Mouse (Mus musculus) liver, adult 2 months (tissue): ENCODE data around the gene Col12a1. TPM values are rescaled to one million over a fixed set of nuclear protein-coding genes. Genes with fewer than 3 reads are reported as not detected.

ENCODE experiments used
- DNase-seq: peaks from one replicate; pipeline ENCODE4 v3.0.0-alpha.2; 2011; ENCODE audit warnings: low read depth, low spot score; ENCODE audit errors: extremely low read depth
- H3K27ac ChIP-seq: fragments of 200-500 bp; replicated peaks from 2 replicates; pipeline ENCODE4 v1.5.1; 2012; ENCODE audit warnings: low read depth, mild to moderate bottlenecking, control low read depth, inconsistent platforms, low read length; ENCODE audit not compliant: insufficient read depth
- H3K27me3 ChIP-seq: fragments of 200-500 bp; 2 replicates; pipeline ENCODE4 v1.6.1; 2012; ENCODE audit warnings: mild to moderate bottlenecking, moderate library complexity, low read length, inconsistent platforms; ENCODE audit not compliant: control insufficient read depth, insufficient read depth
- H3K36me3 ChIP-seq: fragments of 200-500 bp; 2 replicates; pipeline ENCODE4 v1.6.1; 2012; ENCODE audit warnings: low read length, inconsistent platforms; ENCODE audit not compliant: control insufficient read depth, insufficient read depth
- H3K4me1 ChIP-seq: fragments of 200-500 bp; 2 replicates; pipeline ENCODE4 v1.6.1; 2011; ENCODE audit warnings: low read length; ENCODE audit not compliant: control insufficient read depth, insufficient read depth
- H3K4me3 ChIP-seq: fragments of 200-500 bp; 2 replicates; pipeline ENCODE4 v1.5.1; 2011; ENCODE audit warnings: low read depth, mild to moderate bottlenecking, control low read depth, low read length, moderate library complexity; ENCODE audit not compliant: insufficient read depth
- H3K79me2 ChIP-seq: fragments of 200-500 bp; 2 replicates; pipeline ENCODE4 v1.6.1; 2012; ENCODE audit warnings: inconsistent platforms, mild to moderate bottlenecking, low read length, moderate library complexity; ENCODE audit not compliant: control insufficient read depth, insufficient read depth
- H3K9ac ChIP-seq: fragments of 200-500 bp; 2 replicates; pipeline ENCODE4 v1.6.1; 2012; ENCODE audit warnings: low read depth, mild to moderate bottlenecking, control low read depth, inconsistent platforms, low read length
- CTCF ChIP-seq: fragments of 200-500 bp; IDR thresholded peaks from 2 replicates; pipeline ENCODE4 v1.5.1; 2011; ENCODE audit warnings: low read depth, low read length, control low read depth
- POLR2A ChIP-seq: fragments of 200-500 bp; IDR thresholded peaks from 2 replicates; pipeline ENCODE4 v1.6.1; 2011; ENCODE audit warnings: low read length, control low read depth; ENCODE audit not compliant: insufficient read depth; ENCODE audit errors: extremely low read depth
- WGBS: fragments of 180-500 bp; shearing (Covaris S2); methylation state at CpG from one replicate; pipeline ENCODE4 v1.1.7; 2018; 5-methylcytosine and 5-hydroxymethylcytosine counted together
- polyA plus RNA-seq: library from polyadenylated mRNA; depleted of rRNA; stranded (reverse); fragments of >200 nt; gene quantifications from 2 replicates; pipeline ENCODE4 v1.2.3, GENCODE M21; 2012
- total RNA-seq: library from RNA; depleted of rRNA; stranded (reverse); fragments of >200 nt; gene quantifications from 2 replicates; pipeline ENCODE4 v1.2.3, GENCODE M21; 2014

The Col12a1 gene
- total and polyA plus RNA-seq, 2 experiments, result 1.0 to 1.8 TPM

GRCm38 (mm10) chr9:79716909-79717835 lies 1.5 kb downstream of the Col12a1 start:
- H3K4me3 ChIP-seq, result no peak overlapping the region
- DNase-seq, result peak; percentile 51

GRCm38 (mm10) chr9:79716496-79716895 lies 2.1 kb downstream of the Col12a1 start:
- H3K27me3 ChIP-seq, result no peaks in the 10 kb centered on the region; the same call in 1 of the 2 replicates
- DNase-seq, result no peak

More at GRCm38 (mm10) chr9:79716909-79717835, 1.5 kb downstream of the Col12a1 start:
- TF ChIP-seq CTCF (peak; percentile 48; the same call in 1 of the 2 replicates), POLR2A (no peak)
- 19% methylated on average over 23 of the region's 23 CpGs for WGBS
- Histone ChIP-seq H3K79me2 (no peaks in the 10 kb centered on the region), H3K27ac (no peak overlapping the region), H3K27me3 (no peaks in the 10 kb centered on the region; the same call in 1 of the 2 replicates), H3K4me1 (peaks cover 6% of the 10 kb centered on the region), H3K9ac (no peak overlapping the region), H3K36me3 (no peaks in the 10 kb centered on the region)

GRCm38 (mm10) chr9:79714471-79715045 lies 4.1 kb downstream of the Col12a1 start:
- Histone ChIP-seq H3K4me3 (peak overlapping the region; percentile 43), H3K9ac (peak overlapping the region; percentile 54; the same call in 1 of the 2 replicates), H3K27me3 (no peaks in the 10 kb centered on the region), H3K36me3 (no peaks in the 10 kb centered on the region), H3K79me2 (no peaks in the 10 kb centered on the region), H3K4me1 (peaks cover 6% of the 10 kb centered on the region), H3K27ac (no peak overlapping the region; the same call in 1 of the 2 replicates)
- TF ChIP-seq CTCF (peak; percentile 38; the same call in 1 of the 2 replicates), POLR2A (no peak)
- 4% methylated on average over 16 of the region's 16 CpGs for WGBS
- peak; percentile 76 for DNase-seq

More at GRCm38 (mm10) chr9:79716496-79716895, 2.1 kb downstream of the Col12a1 start:
- TF ChIP-seq CTCF, result no peak
- TF ChIP-seq POLR2A, result no peak
- no peak overlapping the region for H3K27ac ChIP-seq
- H3K79me2 ChIP-seq, result no peaks in the 10 kb centered on the region
- no peak overlapping the region for H3K9ac ChIP-seq
- H3K4me1 ChIP-seq, result peaks cover 6% of the 10 kb centered on the region
- no peak overlapping the region for H3K4me3 ChIP-seq
- WGBS, result 55% methylated on average over 5 of the region's 5 CpGs
- no peaks in the 10 kb centered on the region for H3K36me3 ChIP-seq

- H3K4me3 ChIP-seq, result no peak overlapping the region
- DNase-seq, result no peak
- H3K4me1 ChIP-seq, result no peaks in the 10 kb centered on the region
- H3K27ac ChIP-seq, result no peak overlapping the region
- WGBS, result 88% methylated on average over 11 of the region's 11 CpGs
- TF ChIP-seq CTCF (no peak), POLR2A (no peak)
- H3K27me3 ChIP-seq, result no peaks in the 10 kb centered on the region
- no peak overlapping the region for H3K9ac ChIP-seq
- no peaks in the 10 kb centered on the region for H3K79me2 ChIP-seq
- H3K36me3 ChIP-seq, result no peaks in the 10 kb centered on the region
These were observed 28.7 kb downstream of the Col12a1 start for GRCm38 (mm10) chr9:79689771-79690535.

GRCm38 (mm10) chr9:79689342-79689741 lies 29.3 kb downstream of the Col12a1 start:
- H3K79me2 ChIP-seq, result no peaks in the 10 kb centered on the region
- no peak overlapping the region for H3K27ac ChIP-seq
- peak; percentile 53 for DNase-seq
- H3K27me3 ChIP-seq, result no peaks in the 10 kb centered on the region
- 75% methylated on average over 7 of the region's 7 CpGs for WGBS
- H3K9ac ChIP-seq, result no peak overlapping the region
- H3K4me3 ChIP-seq, result no peak overlapping the region
- H3K4me1 ChIP-seq, result no peaks in the 10 kb centered on the region
- H3K36me3 ChIP-seq, result no peaks in the 10 kb centered on the region
- TF ChIP-seq CTCF, result no peak
